Mouse (Mus musculus) monocyte, adult 2 months (primary cell): ENCODE measurements around the gene Ahdc1.
A peak's percentile ranks its signal among the peaks of the same experiment; 100 is the strongest.

Source experiments
- DNase-seq, 2 experiments: peaks; one replicate each; pipeline ENCODE4 v3.0.0; 2022; ENCODE audit warnings: low spot score in 2 of 2, low read depth in 1 of 2

The Ahdc1 gene

GRCm38 (mm10) chr4:133052029-133052745 lies 41.1 kb downstream of the Ahdc1 start:
- no peak for DNase-seq

- no peak for DNase-seq
Observed at GRCm38 (mm10) chr4:133052995-133053572, 42.0 kb downstream of the Ahdc1 start.

- no peak for DNase-seq
Observed at GRCm38 (mm10) chr4:133054530-133054929, 43.5 kb downstream of the Ahdc1 start.

DNA sequence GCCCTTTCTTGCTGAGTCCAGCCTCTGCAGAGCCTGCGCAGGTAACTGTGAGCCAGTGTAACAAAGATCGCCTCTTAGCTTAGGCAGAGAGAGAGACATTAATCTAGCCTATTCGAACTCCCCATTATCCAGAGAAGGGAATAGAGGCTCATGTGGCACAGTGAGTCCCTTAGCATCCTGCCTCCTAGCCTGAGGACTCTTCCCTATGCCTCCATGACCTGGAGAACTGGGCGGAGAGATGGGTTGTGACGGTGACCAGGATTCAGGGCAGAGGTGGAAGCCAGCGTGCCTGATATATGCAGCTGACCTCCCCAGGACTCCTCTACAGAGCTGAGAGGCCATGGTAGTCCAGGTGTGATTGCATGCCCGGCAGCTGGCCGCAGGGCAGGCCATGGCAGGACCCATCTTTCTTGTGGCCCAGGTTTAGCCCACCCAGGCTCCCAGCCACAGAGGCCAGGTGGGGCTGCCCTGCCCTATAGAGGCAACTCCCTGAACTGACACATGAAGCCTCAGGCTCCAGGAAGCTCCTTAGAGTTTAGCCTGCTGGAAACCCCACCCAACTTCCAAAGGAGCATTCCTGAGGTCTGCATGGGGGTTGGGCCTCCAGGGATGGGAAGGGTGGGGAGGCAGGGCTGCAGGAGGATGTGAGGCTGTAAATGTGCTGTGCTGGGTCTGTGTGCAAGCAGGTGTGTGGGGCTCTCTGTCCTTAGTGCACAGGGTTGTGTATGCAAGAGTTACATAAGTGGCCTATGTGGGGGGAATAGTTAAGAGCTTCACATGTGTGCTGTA lies 44.3 kb downstream of the Ahdc1 start:
- DNase-seq = no peak

DNA sequence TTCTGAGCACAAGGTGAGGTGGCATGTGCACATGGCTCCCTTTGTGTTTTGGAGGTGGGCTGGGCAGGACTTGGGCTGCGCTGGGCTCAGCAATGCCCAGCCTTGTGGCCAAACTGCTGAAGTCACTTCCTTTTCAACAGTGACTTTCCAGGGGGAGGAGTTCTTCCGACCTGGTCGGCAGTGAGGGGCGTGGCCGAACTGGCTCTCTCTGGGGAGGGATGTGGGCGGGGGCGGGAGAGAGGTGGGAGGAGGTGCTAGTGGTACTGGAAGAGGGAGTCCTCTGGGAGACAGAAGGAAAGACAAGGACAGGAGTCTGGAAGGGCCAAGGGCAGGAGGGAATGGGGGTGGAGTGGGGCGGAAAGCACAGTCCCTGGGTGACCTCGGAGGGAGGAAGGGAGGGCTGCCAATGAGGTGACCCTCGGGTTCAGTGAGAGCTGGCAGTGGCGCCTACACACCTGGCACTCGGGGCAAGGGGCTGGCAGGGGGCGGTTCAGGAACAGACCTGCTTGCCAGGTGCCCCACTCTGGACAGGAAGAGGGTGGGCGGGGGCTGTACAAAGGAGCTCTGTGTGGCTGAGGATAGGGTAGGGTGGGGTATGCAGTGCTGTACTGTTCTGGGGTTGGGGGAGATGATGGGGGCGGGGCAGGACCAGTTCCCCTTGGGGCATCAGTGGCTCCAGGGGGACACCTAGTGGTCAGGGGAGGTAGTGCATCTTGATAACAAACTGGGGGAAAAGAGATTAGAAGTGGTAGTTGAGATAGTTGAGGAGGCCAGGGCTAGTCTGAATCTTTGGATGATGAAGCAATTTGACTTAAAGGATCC lies 45.2 kb downstream of the Ahdc1 start:
- peak; percentile 42 to 60 for DNase-seq

- no peak for DNase-seq
Observed at GRCm38 (mm10) chr4:133057389-133058122, 46.5 kb downstream of the Ahdc1 start.

GRCm38 (mm10) chr4:133058123-133058453 lies 47.0 kb downstream of the Ahdc1 start:
- DNase-seq = no peak

- no peak for DNase-seq
Observed at GRCm38 (mm10) chr4:133058513-133059480, 47.7 kb downstream of the Ahdc1 start.

DNA sequence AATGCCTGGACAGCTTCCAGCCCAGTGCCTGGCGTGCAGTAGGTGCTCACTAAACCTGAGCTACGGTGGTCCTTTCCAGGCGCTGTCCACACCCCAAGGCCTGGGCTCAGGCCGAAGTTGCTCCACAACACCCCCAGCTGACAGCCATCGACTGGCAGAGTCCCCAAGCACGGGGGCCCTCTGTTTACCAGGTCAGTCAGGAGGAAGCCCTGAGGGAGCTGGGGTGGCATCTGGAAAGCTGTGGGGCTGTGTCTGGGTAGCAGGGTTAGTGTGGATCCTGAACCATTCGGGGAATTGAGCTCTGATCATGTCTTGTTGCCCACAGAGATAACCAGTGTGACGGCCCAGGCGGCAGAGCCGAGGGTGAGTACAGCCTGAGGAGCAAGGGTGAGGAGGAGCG lies 49.6 kb downstream of the Ahdc1 start:
- no peak for DNase-seq

DNA sequence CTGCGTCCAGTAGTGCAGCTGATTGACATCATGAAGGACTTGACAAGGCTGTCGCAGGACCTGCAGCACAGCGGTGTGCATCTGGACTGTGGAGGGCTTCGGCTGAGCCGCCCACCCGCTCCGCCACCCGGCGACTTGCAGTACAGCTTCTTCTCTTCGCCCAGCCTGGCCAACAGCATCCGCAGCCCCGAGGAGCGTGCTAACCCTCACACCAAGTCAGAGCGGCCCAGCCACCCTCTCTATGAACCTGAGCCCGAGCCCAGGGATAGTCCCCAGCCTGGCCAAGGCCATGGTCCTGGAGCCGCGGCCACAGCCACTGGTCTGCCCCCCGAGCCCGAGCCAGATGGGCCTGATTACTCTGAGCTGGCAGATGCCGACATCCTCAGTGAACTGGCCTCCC lies 50.7 kb downstream of the Ahdc1 start:
- no peak for DNase-seq

GRCm38 (mm10) chr4:133062286-133062685 lies 51.2 kb downstream of the Ahdc1 start:
- no peak for DNase-seq

DNA sequence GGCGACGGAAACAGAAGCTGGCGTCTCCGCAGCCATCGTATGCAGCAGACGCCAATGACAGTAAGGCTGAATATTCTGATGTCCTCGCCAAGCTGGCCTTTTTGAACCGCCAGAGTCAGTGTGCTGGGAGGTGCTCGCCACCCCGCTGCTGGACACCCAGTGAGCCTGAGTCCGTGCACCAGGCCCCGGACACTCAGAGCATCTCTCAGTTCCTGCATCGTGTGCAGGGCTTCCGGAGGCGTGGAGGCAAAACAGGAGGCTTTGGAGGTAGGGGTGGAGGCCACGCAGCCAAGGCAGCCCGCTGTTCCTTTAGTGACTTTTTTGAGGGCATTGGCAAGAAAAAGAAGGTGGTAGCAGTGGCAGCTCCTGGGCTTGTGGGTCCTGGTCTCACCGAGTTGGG lies 52.1 kb downstream of the Ahdc1 start:
- no peak for DNase-seq

GRCm38 (mm10) chr4:133063799-133064198 lies 52.7 kb downstream of the Ahdc1 start:
- DNase-seq = no peak

DNA sequence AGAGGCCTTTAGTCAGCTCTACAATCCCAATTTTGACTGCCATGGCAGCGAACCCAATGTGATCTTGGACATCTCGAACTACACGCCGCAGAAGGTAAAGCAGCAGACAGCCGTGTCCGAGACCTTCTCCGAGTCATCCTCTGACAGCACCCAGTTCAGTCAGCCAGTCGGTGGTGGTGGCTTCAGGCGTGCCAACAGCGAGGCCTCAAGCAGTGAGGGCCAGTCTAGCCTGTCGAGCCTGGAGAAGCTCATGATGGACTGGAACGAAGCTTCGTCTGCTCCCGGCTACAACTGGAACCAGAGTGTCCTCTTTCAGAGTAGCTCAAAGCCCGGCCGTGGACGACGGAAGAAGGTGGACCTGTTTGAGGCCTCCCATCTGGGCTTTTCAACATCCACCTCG lies 53.7 kb downstream of the Ahdc1 start:
- no peak for DNase-seq

- DNase-seq = no peak
Observed at GRCm38 (mm10) chr4:133065894-133066386, 54.9 kb downstream of the Ahdc1 start.

DNA sequence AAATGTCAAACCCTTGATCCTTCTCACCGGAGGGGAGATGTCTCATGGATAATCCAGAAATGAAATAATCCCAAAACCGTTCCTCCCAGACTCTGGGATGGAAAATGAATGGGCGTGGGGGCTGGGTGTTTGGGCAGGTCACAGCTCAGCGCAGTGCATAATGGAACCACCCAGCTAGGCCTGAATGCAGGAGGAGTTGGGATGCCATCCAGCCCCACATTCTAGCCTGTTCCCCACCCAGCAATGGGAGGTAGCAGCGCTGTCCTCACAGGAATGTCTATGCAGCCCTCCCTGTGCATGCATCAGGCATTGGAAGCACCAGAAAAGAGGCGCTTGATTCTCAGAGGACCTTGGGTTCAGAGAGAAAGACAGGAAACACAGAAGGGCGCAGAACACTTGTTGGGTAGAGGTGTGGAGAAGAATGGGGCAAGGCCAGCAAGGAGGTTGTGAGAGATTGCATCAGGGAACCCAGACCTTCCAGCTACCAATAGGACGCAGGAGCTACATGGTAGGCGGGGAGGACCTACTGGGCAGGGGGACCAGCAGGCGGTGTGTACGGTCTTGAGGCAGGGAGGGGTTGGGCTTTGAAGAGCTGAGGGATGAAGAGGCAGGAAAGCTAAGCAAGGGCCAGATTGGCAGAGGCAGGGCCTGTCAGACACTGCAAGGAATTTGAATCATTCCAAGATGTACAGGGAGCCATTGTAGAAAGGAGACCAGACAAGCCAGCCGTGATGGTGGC lies 57.5 kb downstream of the Ahdc1 start:
- no peak for DNase-seq

- no peak for DNase-seq
Observed at GRCm38 (mm10) chr4:133070388-133070787, 59.3 kb downstream of the Ahdc1 start.

DNA sequence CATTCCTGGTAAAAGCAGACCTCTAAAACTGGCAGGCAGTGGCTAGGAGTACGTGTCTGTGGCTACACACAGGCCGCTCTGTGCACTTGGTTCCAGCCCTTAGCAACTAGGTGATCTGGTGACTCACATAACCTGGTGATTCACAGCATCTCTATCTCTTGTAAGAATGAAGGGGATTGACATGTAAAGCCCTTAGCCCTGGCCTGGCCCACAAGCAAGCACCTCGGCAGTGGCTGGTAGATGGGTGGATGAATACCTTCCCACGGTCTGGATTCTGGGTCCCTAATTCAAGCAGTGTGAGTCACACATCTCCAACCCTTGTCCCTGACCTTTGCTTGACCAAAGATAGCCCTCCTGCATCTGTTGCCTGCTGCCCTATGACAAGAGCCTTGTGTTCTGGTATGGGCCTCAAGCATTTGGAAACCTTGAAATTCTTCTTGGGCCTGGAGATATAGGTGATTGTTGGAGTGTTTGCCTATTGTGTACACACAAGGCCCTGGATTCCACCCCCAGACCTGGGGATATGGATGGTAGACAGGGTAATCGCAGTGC lies 59.8 kb downstream of the Ahdc1 start:
- DNase-seq = no peak

GRCm38 (mm10) chr4:133073192-133073591 lies 62.1 kb downstream of the Ahdc1 start:
- DNase-seq = no peak
